Mouse (Mus musculus): Measurements from ENCODE around the gene Med25.

- no peak for TF ChIP-seq CTCF (IDR thresholded peaks at IDR 0.05; ENCODE audit: low read depth)
- TF ChIP-seq EP300 (IDR thresholded peaks at IDR 0.05; ENCODE audit: low read depth), result no peak
Observed at GRCm38 (mm10) chr7:44836016-44836404, 56.5 kb downstream of the Med25 start.

Data from liver, embryonic 14.5 days (tissue).